Mouse (Mus musculus): ENCODE results near the gene Cox4i1. TPM values are rescaled to one million over a fixed set of nuclear protein-coding genes. Genes with fewer than 3 reads are reported as not detected.

The Cox4i1 gene
- polyA plus RNA-seq (2012; ENCODE audit: low replicate concordance) = 152 and 167 TPM in 2 replicates

GRCm38 (mm10) chr8:120667561-120668373 lies at the start of gene Cox4i1, which contains the start of gene Gm27021:
Cox4i1 (plus strand) TSS chr8:120668222.
Gm27021 (minus strand) TSS chr8:120668079.

GRCm38 (mm10) chr8:120647532-120647931 lies 20.5 kb upstream of the Cox4i1 start, which contains the start of gene 1190005I06Rik:
1190005I06Rik (minus strand) TSS chr8:120647632.

GRCm38 (mm10) chr8:120668374-120668905 lies 418 bp downstream of the Cox4i1 start, which contains the start of gene Emc8:
Emc8 (minus strand) TSS chr8:120668573.

Other genes starting within 250 kb of the Cox4i1 start
- 3.3 and 19.5 TPM in 2 replicates for gene Gins2, start 78.9 kb upstream of the Cox4i1 start, polyA plus RNA-seq (2012; ENCODE audit: low replicate concordance)
- 1.6 and 1.7 TPM in 2 replicates for gene 1190005I06Rik, start 20.6 kb upstream of the Cox4i1 start, polyA plus RNA-seq (2012; ENCODE audit: low replicate concordance)
- 0.48 and 2.4 TPM in 2 replicates for gene Gm27021, start 143 bp upstream of the Cox4i1 start, polyA plus RNA-seq (2012; ENCODE audit: low replicate concordance)
- 48.8 and 91.3 TPM in 2 replicates for gene Emc8, start 351 bp downstream of the Cox4i1 start, polyA plus RNA-seq (2012; ENCODE audit: low replicate concordance)
- 468 and 1,432 TPM in 2 replicates for gene Irf8, start 68.1 kb downstream of the Cox4i1 start, polyA plus RNA-seq (2012; ENCODE audit: low replicate concordance)

All from hematopoietic multipotent progenitor cell, adult 10-12 weeks (in vitro differentiated cells).